ENCODE assay signal across 1 mouse cellular context in the genomic region with DNA sequence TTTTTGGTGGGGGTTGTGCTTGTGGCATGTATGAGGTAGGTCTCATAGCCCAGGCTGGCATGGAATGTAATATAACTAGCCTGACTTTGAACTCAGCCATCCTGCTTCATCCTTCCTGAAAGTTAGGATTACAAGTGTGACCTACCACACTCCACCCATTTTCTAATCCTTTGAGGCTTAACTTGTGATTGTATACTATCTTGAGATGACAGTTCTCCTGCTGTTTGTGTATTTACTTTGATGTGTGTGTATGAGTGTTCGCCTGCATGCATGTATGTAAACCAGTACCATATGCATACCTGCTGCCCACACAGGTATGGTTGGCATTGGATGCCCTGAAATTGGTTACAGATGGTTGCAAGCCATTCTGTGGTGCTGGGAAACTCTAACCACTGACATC.
TF ChIP-seq lines count a peak whose summit lies in the region.

No protein-coding gene starts in this region.

TF ChIP-seq in MEL, 35 proteins besides CTCF, POLR2A, EP300 and RAD21 (continued from another document):
- TF ChIP-seq TCF12 (IDR thresholded peaks at IDR 0.05; ENCODE audit: low read depth, low read length) (no peak), MXI1 (IDR thresholded peaks at IDR 0.05; ENCODE audit: low read depth, low read length) (no peak), E2F4 (IDR thresholded peaks at IDR 0.05; ENCODE audit: borderline replicate concordance, low read depth, low read length) (no peak), HCFC1 (IDR thresholded peaks at IDR 0.05; ENCODE audit: low read depth, low read length) (no peak), ETS1 (IDR thresholded peaks at IDR 0.05; ENCODE audit: low read depth, low read length) (no peak), SIN3A (IDR thresholded peaks at IDR 0.05; ENCODE audit: low read length) (no peak), USF1 (IDR thresholded peaks at IDR 0.05; ENCODE audit: low read depth, low read length) (no peak)
